Mouse (Mus musculus): ENCODE data around the gene Anapc15.
"Not testable (repeated sequence)": the region's sequence is repeated elsewhere in the genome, so short reads cannot be mapped to it uniquely, and the experiment has no call there.

Anapc15 gene

DNA sequence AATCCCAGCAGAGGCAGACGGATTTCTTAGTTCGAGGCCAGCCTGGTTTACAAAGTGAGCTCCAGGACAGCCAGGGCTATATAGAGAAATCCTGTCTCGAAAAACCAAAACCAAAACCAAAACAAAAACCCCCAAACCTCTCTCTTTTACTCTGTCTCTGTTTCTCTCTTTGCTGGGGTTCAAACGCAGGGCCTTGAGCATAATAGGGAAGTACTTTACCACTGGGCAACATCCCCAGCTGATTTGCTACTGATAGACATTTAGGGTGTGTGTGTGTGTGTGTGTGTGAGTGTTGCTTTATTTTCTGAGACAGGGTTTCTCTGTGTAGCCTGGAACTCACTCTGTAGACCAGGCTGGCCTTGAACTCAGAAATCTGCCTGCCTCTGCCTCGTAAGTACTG is 85.5 kb downstream of the Anapc15 start:
- DNase-seq (ENCODE audit: extremely low spot score, low read depth, low spot score), result not testable (repeated sequence)
